Mouse (Mus musculus) intestine, embryonic 16.5 days (tissue): Measurements from ENCODE around the gene Asb4. TPM values are rescaled to one million over a fixed set of nuclear protein-coding genes. Genes with fewer than 3 reads are reported as not detected.
"Not testable (repeated sequence)": the region's sequence is repeated elsewhere in the genome, so short reads cannot be mapped to it uniquely, and the experiment has no call there.

Experiments used
- ATAC-seq: fragments of 200-750 bp; cut with Nextera tagmentation; 2 replicates; pipeline ENCODE4 v1.8.0; 2017; ENCODE audit warnings: moderate TSS enrichment, moderate library complexity
- H3K27ac ChIP-seq: fragments of 300-500 bp; sonication (generic); 2 replicates; pipeline ENCODE4 v1.5.1; 2014; ENCODE audit warnings: mild to moderate bottlenecking, low read length
- H3K27me3 ChIP-seq: fragments of 300-500 bp; sonication (generic); replicated peaks from 2 replicates; pipeline ENCODE4 v1.6.1; 2014; ENCODE audit warnings: low read length, control low read depth, mixed read lengths; ENCODE audit not compliant: control insufficient read depth, insufficient read depth
- H3K36me3 ChIP-seq: fragments of 300-500 bp; sonication (generic); 2 replicates; pipeline ENCODE4 v1.6.1; 2014; ENCODE audit warnings: low read length, control low read depth; ENCODE audit not compliant: control insufficient read depth, insufficient read depth
- H3K4me1 ChIP-seq: fragments of 300-500 bp; sonication (generic); 2 replicates; pipeline ENCODE4 v1.6.1; 2014; ENCODE audit warnings: low read length, control low read depth, mixed read lengths; ENCODE audit not compliant: control insufficient read depth, insufficient read depth
- H3K4me2 ChIP-seq: fragments of 300-500 bp; sonication (generic); 2 replicates; pipeline ENCODE4 v1.6.1; 2014; ENCODE audit warnings: low read depth, low read length, control low read depth
- H3K4me3 ChIP-seq: fragments of 300-500 bp; sonication (generic); 2 replicates; pipeline ENCODE4 v1.5.1; 2014; ENCODE audit warnings: mild to moderate bottlenecking, low read length
- H3K9ac ChIP-seq: fragments of 300-500 bp; sonication (generic); 2 replicates; pipeline ENCODE4 v1.6.1; 2014; ENCODE audit warnings: low read depth, low read length
- H3K9me3 ChIP-seq: fragments of 300-500 bp; sonication (generic); 2 replicates; pipeline ENCODE4 v1.6.1; 2016; ENCODE audit warnings: low read length, control low read depth; ENCODE audit not compliant: control insufficient read depth
- WGBS: fragments of 180-500 bp; shearing (Covaris S2); extraction: QIAGEN DNeasy Blood & Tissue Kit; methylation state at CpG from one replicate; pipeline ENCODE4 v1.1.7; 2014; 5-methylcytosine and 5-hydroxymethylcytosine counted together
- polyA plus RNA-seq: library from polyadenylated mRNA; unstranded; fragments of >200 nt; fragmentation: Nextera tagmentation; extraction: Ambion mirVana; gene quantifications from 2 replicates; pipeline ENCODE4 v1.2.1, GENCODE M21; 2015

Asb4 gene
- 11.5 and 14.0 TPM in 2 replicates for polyA plus RNA-seq

DNA sequence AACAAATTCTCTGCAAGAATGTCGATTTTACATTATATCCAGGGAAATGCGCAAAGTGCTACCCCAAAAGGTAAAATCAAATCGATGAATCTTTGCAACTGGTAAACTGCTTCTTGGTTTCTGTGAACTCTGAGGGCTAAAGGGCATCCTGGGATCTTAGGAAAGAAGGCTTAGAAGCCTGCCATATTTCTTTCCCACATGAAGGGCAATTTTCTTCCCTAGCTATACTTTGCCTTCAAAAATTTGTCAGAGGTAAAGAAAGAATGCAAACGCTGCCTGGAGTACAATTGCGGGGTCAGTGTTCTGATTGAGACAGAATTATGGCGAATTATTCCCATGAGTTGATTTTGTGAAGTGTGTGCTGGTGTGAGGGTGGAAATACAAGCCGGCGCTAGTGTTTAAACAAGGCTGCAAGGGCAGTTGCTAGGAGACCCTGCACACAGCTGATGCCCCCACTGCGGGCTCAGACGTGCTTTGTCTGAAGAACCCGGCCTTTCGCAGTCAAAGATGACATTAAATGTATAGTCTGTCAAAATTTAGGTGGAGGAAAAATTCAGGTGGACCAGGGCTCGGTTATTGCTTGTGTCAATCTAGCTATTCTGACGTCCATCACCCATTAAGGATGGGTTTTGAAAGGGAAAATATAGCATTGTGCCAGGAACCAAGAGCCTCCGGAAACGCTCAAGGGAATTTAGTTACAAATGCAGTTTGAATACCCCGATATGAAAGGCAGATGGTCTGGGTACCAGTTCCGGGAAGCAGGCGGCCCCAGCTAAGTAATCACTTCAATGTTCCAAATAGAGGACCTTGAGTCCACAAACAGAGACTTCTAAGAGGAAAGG, at the start of gene Asb4:
Gene Asb4, plus strand, starts transcription at position 51 of the 842 bp plus-strand sequence.
- ATAC-seq = no peak
- no peaks in the 10 kb centered on the region for H3K36me3 ChIP-seq
- H3K27ac ChIP-seq = peak within 1 kb of the TSS; percentile 46
- H3K4me2 ChIP-seq = peak within 1 kb of the TSS; percentile 57
- H3K9me3 ChIP-seq = no peaks in the 10 kb centered on the region
- H3K4me3 ChIP-seq = peak within 1 kb of the TSS; percentile 42
- WGBS = 9% methylated on average over 19 of the region's 19 CpGs
- no peaks in the 10 kb centered on the region for H3K27me3 ChIP-seq
- H3K9ac ChIP-seq = peak within 1 kb of the TSS; percentile 62
- peaks cover 25% of the 10 kb centered on the region for H3K4me1 ChIP-seq

- no peak for ATAC-seq
- H3K4me3 ChIP-seq = no peak overlapping the region
- no peaks in the 10 kb centered on the region for H3K9me3 ChIP-seq
- H3K27me3 ChIP-seq = no peaks in the 10 kb centered on the region
- H3K4me2 ChIP-seq = no peak overlapping the region
- no peaks in the 10 kb centered on the region for H3K36me3 ChIP-seq
- WGBS = 68% methylated on average over 5 of the region's 5 CpGs
- H3K27ac ChIP-seq = no peak overlapping the region
- H3K4me1 ChIP-seq = no peaks in the 10 kb centered on the region
- H3K9ac ChIP-seq = no peak overlapping the region
Measured at GRCm38 (mm10) chr6:5334021-5334420, 49.2 kb upstream of the Asb4 start.

DNA sequence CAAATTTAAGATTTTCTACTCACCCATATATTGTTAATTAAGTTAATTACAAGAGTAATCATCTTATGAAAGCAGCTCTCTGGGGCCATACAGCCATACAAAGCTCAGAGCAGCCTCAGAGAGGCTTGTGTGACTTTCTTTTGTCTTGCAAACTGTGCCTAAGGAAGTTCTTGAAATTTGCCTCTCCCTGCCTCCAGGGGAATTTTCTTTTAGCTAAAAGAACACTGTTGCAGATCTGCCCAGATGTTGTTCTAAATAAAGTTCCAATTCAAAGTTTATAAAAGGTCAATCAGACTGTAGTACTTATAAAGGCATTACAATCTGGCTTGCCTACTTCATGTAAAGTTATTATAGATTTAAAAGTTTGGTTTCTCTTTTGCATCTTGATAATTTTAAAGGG, 47.2 kb upstream of the Asb4 start:
- not testable (repeated sequence) for H3K4me2 ChIP-seq, H3K36me3 ChIP-seq, H3K27me3 ChIP-seq, ATAC-seq, H3K9me3 ChIP-seq, H3K4me3 ChIP-seq, H3K4me1 ChIP-seq, H3K27ac ChIP-seq, H3K9ac ChIP-seq

GRCm38 (mm10) chr6:5338781-5339180, 44.4 kb upstream of the Asb4 start:
- H3K27me3 ChIP-seq, H3K36me3 ChIP-seq, ATAC-seq, H3K27ac ChIP-seq, H3K4me2 ChIP-seq, H3K9ac ChIP-seq, H3K9me3 ChIP-seq, H3K4me1 ChIP-seq, H3K4me3 ChIP-seq: not testable (repeated sequence)
- WGBS = 94% methylated on average over 4 of the region's 4 CpGs

- not testable (repeated sequence) for H3K27me3 ChIP-seq, H3K36me3 ChIP-seq, H3K27ac ChIP-seq, H3K9me3 ChIP-seq, H3K9ac ChIP-seq, H3K4me3 ChIP-seq, H3K4me2 ChIP-seq, H3K4me1 ChIP-seq, ATAC-seq
- 95% methylated on average over 1 of the region's 1 CpGs for WGBS
Measured at GRCm38 (mm10) chr6:5339283-5339682, 43.9 kb upstream of the Asb4 start.

DNA sequence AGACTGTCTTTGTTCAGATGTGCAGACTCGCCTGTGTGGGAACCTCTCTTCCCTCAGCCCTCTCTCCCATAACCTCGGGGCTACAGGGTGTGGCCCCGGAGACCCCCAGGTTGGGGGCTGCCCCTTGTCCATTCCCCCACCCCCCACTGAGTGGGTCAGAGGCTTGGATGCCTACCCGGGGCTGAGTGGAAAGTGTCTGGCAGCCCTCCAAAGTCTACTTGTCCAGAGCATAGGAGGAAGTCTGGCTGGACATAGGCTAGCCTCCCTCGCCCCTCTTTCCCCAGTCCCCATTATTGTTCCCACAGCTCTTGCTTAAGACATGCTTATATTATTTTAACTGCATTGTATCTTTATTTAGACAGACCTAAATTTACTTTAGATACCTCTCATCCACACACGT, 38.9 kb upstream of the Asb4 start:
- H3K4me3 ChIP-seq = no peak overlapping the region
- no peaks in the 10 kb centered on the region for H3K27me3 ChIP-seq
- no peak overlapping the region for H3K9ac ChIP-seq
- H3K27ac ChIP-seq = no peak overlapping the region
- WGBS = 70% methylated on average over 6 of the region's 6 CpGs
- no peaks in the 10 kb centered on the region for H3K36me3 ChIP-seq
- H3K4me2 ChIP-seq = no peak overlapping the region
- ATAC-seq = no peak
- no peaks in the 10 kb centered on the region for H3K9me3 ChIP-seq
- H3K4me1 ChIP-seq = no peaks in the 10 kb centered on the region

DNA sequence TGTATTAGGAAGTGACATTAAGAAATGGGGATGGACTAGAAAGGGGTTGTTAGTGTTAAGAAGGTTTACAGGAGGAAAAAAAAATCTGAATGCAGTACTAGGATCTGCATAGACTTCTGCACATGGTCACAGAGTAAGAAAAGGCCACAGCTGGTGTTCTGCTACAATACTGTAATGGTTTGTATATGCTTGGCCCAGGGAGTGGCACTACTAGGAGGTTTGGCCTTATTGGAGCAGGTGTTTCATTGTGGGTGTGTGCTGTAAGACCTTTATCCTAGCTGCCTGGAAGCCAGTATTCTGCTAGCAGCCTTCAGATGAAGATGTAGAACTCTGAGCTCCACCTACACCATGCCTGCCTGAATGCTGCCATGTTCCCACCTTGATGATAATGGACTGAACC, 25.3 kb upstream of the Asb4 start:
- Histone ChIP-seq H3K36me3 (no peaks in the 10 kb centered on the region), H3K4me1 (no peaks in the 10 kb centered on the region), H3K4me2 (no peak overlapping the region), H3K9me3 (no peaks in the 10 kb centered on the region), H3K4me3 (no peak overlapping the region), H3K27ac (no peak overlapping the region), H3K9ac (no peak overlapping the region), H3K27me3 (no peaks in the 10 kb centered on the region)
- peak; percentile 70 for ATAC-seq

DNA sequence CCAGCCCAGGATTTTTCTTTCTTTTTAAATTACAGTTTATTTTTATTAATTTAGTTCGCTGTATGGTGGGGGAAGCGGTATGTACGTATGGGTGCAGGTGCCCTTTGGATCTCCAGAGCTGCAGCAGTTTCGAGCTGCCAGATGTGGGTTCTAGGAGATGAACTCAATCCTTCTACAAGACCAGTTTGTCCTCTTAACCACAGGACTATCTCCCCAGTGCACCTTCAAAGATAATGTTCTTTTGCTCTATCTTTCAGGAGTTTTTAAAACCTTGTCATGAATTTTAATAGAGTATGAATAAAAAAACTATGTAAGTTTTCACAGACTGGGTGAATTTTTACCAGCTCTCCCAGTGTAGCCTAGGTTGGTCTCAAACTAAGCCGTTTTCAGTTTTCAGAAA, 22.8 kb upstream of the Asb4 start:
- Histone ChIP-seq H3K9me3 (no peaks in the 10 kb centered on the region), H3K27ac (no peak overlapping the region), H3K9ac (no peak overlapping the region), H3K4me3 (no peak overlapping the region), H3K36me3 (no peaks in the 10 kb centered on the region), H3K4me1 (no peaks in the 10 kb centered on the region), H3K27me3 (no peaks in the 10 kb centered on the region), H3K4me2 (no peak overlapping the region)
- 91% methylated on average over 5 of the region's 5 CpGs for WGBS
- ATAC-seq = no peak

DNA sequence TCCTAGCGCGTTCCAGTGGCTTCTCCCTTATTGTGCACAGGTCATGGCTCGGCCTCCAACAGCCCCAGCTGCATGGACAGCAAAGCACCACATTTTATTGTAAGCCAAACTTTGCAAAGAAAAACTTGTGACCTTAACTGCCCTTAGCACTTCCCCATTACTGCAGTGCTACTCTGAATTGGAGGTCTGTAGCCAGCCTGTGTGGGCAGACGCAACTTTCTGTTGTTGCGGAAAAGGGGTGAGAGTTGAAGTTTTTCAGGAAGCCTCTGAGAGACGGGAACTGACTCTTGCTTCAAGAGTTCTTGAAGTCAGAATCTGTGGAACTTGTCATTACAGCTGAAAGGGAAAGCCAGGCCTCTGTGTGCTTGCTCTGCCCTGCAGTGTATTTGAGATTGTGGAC, 21.2 kb upstream of the Asb4 start:
- 79% methylated on average over 6 of the region's 6 CpGs for WGBS
- no peaks in the 10 kb centered on the region for H3K36me3 ChIP-seq
- no peaks in the 10 kb centered on the region for H3K9me3 ChIP-seq
- no peak overlapping the region for H3K9ac ChIP-seq
- H3K4me3 ChIP-seq = no peak overlapping the region
- H3K4me2 ChIP-seq = no peak overlapping the region
- H3K27me3 ChIP-seq = no peaks in the 10 kb centered on the region
- ATAC-seq = no peak
- no peak overlapping the region for H3K27ac ChIP-seq
- H3K4me1 ChIP-seq = no peaks in the 10 kb centered on the region

DNA sequence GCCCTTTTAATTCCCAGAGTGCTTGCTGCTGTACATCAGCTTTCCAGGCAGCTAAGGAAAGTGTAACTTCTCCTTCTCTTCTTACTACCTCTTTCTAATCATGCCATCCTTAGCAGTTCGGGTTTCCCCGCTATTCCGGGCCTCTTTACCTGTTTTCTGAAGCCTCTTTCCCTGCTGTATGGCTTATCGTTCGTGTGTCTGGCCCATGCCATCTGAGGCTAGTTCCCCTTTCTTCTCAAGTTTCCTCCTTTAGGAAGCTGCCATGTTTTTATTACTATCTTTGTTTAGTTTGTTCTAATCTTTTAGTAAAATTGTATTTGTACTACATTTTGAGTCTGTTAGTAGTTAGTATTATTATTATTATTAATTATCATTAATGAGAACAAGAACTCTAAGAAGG, 17.3 kb upstream of the Asb4 start:
- no peaks in the 10 kb centered on the region for H3K4me1 ChIP-seq
- no peak overlapping the region for H3K4me2 ChIP-seq
- H3K4me3 ChIP-seq = no peak overlapping the region
- ATAC-seq = no peak
- H3K27ac ChIP-seq = no peak overlapping the region
- no peaks in the 10 kb centered on the region for H3K9me3 ChIP-seq
- no peaks in the 10 kb centered on the region for H3K36me3 ChIP-seq
- H3K27me3 ChIP-seq = no peaks in the 10 kb centered on the region
- no peak overlapping the region for H3K9ac ChIP-seq
- 92% methylated on average over 5 of the region's 5 CpGs for WGBS
